Mouse (Mus musculus): Measurements from ENCODE around the gene Mrpl50.
"Not testable (repeated sequence)": the region's sequence is repeated elsewhere in the genome, so short reads cannot be mapped to it uniquely, and the experiment has no call there.

The Mrpl50 gene

GRCm38 (mm10) chr4:49509183-49509582, 11.7 kb downstream of the Mrpl50 start:
- DNase-seq (ENCODE audit: low read depth, low spot score), result no peak

- no peak for DNase-seq (ENCODE audit: low read depth, low spot score)
Observed at GRCm38 (mm10) chr4:49506386-49506785, 14.5 kb downstream of the Mrpl50 start, which contains the start of gene Baat. Gene Baat (minus strand): TSS chr4:49506557.

GRCm38 (mm10) chr4:49503563-49503962, 17.3 kb downstream of the Mrpl50 start:
- no peak for DNase-seq (ENCODE audit: low read depth, low spot score)

GRCm38 (mm10) chr4:49485934-49486650, 34.8 kb downstream of the Mrpl50 start:
- not testable (repeated sequence) for DNase-seq (ENCODE audit: low read depth, low spot score)

GRCm38 (mm10) chr4:49485442-49485841, 35.5 kb downstream of the Mrpl50 start:
- DNase-seq (ENCODE audit: low read depth, low spot score), result no peak

GRCm38 (mm10) chr4:49480896-49481295, 40.0 kb downstream of the Mrpl50 start:
- no peak for DNase-seq (ENCODE audit: low read depth, low spot score)

- DNase-seq (ENCODE audit: low read depth, low spot score), result no peak
Observed at GRCm38 (mm10) chr4:49480104-49480760, 40.7 kb downstream of the Mrpl50 start.

GRCm38 (mm10) chr4:49479035-49479434, 41.9 kb downstream of the Mrpl50 start:
- DNase-seq (ENCODE audit: low read depth, low spot score), result not testable (repeated sequence)

GRCm38 (mm10) chr4:49478118-49478877, 42.6 kb downstream of the Mrpl50 start:
- no peak for DNase-seq (ENCODE audit: low read depth, low spot score)

- no peak for DNase-seq (ENCODE audit: low read depth, low spot score)
Observed at GRCm38 (mm10) chr4:49474583-49474982, 46.3 kb downstream of the Mrpl50 start.

- no peak for DNase-seq (ENCODE audit: low read depth, low spot score)
Observed at GRCm38 (mm10) chr4:49473435-49474100, 47.3 kb downstream of the Mrpl50 start, which contains the start of gene Acnat1. Gene Acnat1 (minus strand): TSS chr4:49473912.

- no peak for DNase-seq (ENCODE audit: low read depth, low spot score)
Observed at GRCm38 (mm10) chr4:49469435-49470151, 51.3 kb downstream of the Mrpl50 start.

GRCm38 (mm10) chr4:49467360-49467759, 53.5 kb downstream of the Mrpl50 start:
- no peak for DNase-seq (ENCODE audit: low read depth, low spot score)

Data from retina, postnatal 7 days (tissue).